Mouse (Mus musculus) right cerebral cortex, adult 18-20 months (tissue): Measurements from ENCODE around the gene Atxn7l1.

Experiments
- DNase-seq: peaks from one replicate; pipeline ENCODE4 v3.0.0; 2022; ENCODE audit warnings: mixed read lengths

Gene Atxn7l1

GRCm38 (mm10) chr12:33236344-33237049 is 89.0 kb downstream of the Atxn7l1 start:
- no peak for DNase-seq

GRCm38 (mm10) chr12:33237108-33237507 is 89.6 kb downstream of the Atxn7l1 start:
- no peak for DNase-seq

- DNase-seq: no peak
Observed at GRCm38 (mm10) chr12:33242679-33243078, 95.2 kb downstream of the Atxn7l1 start.

- peak; percentile 52 for DNase-seq
Observed at GRCm38 (mm10) chr12:33244132-33244875, 96.8 kb downstream of the Atxn7l1 start.

GRCm38 (mm10) chr12:33245455-33245854 is 98.0 kb downstream of the Atxn7l1 start:
- DNase-seq: no peak

GRCm38 (mm10) chr12:33246878-33247277 is 99.4 kb downstream of the Atxn7l1 start:
- no peak for DNase-seq

GRCm38 (mm10) chr12:33250197-33250596 is 102.7 kb downstream of the Atxn7l1 start:
- DNase-seq: no peak

GRCm38 (mm10) chr12:33251399-33251798 is 103.9 kb downstream of the Atxn7l1 start:
- no peak for DNase-seq

- no peak for DNase-seq
Observed at GRCm38 (mm10) chr12:33252621-33253020, 105.1 kb downstream of the Atxn7l1 start.

GRCm38 (mm10) chr12:33253206-33253605 is 105.7 kb downstream of the Atxn7l1 start:
- no peak for DNase-seq

- DNase-seq: no peak
Observed at GRCm38 (mm10) chr12:33255256-33255655, 107.8 kb downstream of the Atxn7l1 start.

- DNase-seq: no peak
Observed at GRCm38 (mm10) chr12:33256426-33256825, 108.9 kb downstream of the Atxn7l1 start.

GRCm38 (mm10) chr12:33258995-33259529 is 111.6 kb downstream of the Atxn7l1 start:
- no peak for DNase-seq

- no peak for DNase-seq
Observed at GRCm38 (mm10) chr12:33260575-33260974, 113.1 kb downstream of the Atxn7l1 start.

GRCm38 (mm10) chr12:33265877-33266276 is 118.4 kb downstream of the Atxn7l1 start:
- DNase-seq: no peak

- DNase-seq: no peak
Observed at GRCm38 (mm10) chr12:33267965-33268364, 120.5 kb downstream of the Atxn7l1 start.

GRCm38 (mm10) chr12:33269743-33270142 is 122.2 kb downstream of the Atxn7l1 start:
- no peak for DNase-seq

GRCm38 (mm10) chr12:33271865-33272264 is 124.4 kb downstream of the Atxn7l1 start:
- DNase-seq: no peak

GRCm38 (mm10) chr12:33272441-33272840 is 124.9 kb downstream of the Atxn7l1 start:
- no peak for DNase-seq

GRCm38 (mm10) chr12:33273147-33273546 is 125.7 kb downstream of the Atxn7l1 start:
- DNase-seq: no peak

GRCm38 (mm10) chr12:33273668-33274067 is 126.2 kb downstream of the Atxn7l1 start:
- DNase-seq: peak; percentile 53

GRCm38 (mm10) chr12:33276028-33276427 is 128.5 kb downstream of the Atxn7l1 start:
- DNase-seq: no peak

- no peak for DNase-seq
Observed at GRCm38 (mm10) chr12:33277427-33277826, 129.9 kb downstream of the Atxn7l1 start.

- no peak for DNase-seq
Observed at GRCm38 (mm10) chr12:33279159-33279558, 131.7 kb downstream of the Atxn7l1 start.
